Mouse (Mus musculus): ENCODE measurements around the gene Crat. TPM values are rescaled to one million over a fixed set of nuclear protein-coding genes. Genes with fewer than 3 reads are reported as not detected.

Gene Crat
- polyA plus RNA-seq, 1 experiment = 560 TPM

GRCm38 (mm10) chr2:30380564-30381376 is 34.8 kb downstream of the Crat start:
- Histone ChIP-seq H3K4me1 (ENCODE audit: control insufficient read depth, insufficient read depth, insufficient read length, low read length) (peaks cover 13% of the 10 kb centered on the region), H3K4me3 (ENCODE audit: insufficient read depth, low read depth, low read length) (no peak overlapping the region), H3K27ac (replicated peaks; ENCODE audit: low read depth, low read length) (peak overlapping the region; percentile 90)

- Histone ChIP-seq H3K4me3 (ENCODE audit: insufficient read depth, low read depth, low read length) (no peak overlapping the region), H3K27ac (replicated peaks; ENCODE audit: low read depth, low read length) (peak overlapping the region; percentile 90), H3K4me1 (ENCODE audit: control insufficient read depth, insufficient read depth, insufficient read length, low read length) (peaks cover 16% of the 10 kb centered on the region)
Measured at GRCm38 (mm10) chr2:30379307-30379706, 36.3 kb downstream of the Crat start.

GRCm38 (mm10) chr2:30377721-30378120 is 37.9 kb downstream of the Crat start:
- no peak overlapping the region for H3K4me3 ChIP-seq (ENCODE audit: insufficient read depth, low read depth, low read length)
- peaks cover 16% of the 10 kb centered on the region for H3K4me1 ChIP-seq (ENCODE audit: control insufficient read depth, insufficient read depth, insufficient read length, low read length)
- peak overlapping the region; percentile 77 for H3K27ac ChIP-seq (replicated peaks; ENCODE audit: low read depth, low read length)

- Histone ChIP-seq H3K27ac (replicated peaks; ENCODE audit: low read depth, low read length) (peak overlapping the region; percentile 20; the same call in 1 of the 2 replicates), H3K4me3 (ENCODE audit: insufficient read depth, low read depth, low read length) (no peak overlapping the region), H3K4me1 (ENCODE audit: control insufficient read depth, insufficient read depth, insufficient read length, low read length) (peaks cover 11% of the 10 kb centered on the region)
Measured at GRCm38 (mm10) chr2:30375893-30376292, 39.7 kb downstream of the Crat start.

- Histone ChIP-seq H3K27ac (replicated peaks; ENCODE audit: low read depth, low read length) (no peak overlapping the region), H3K4me1 (ENCODE audit: control insufficient read depth, insufficient read depth, insufficient read length, low read length) (peaks cover 3% of the 10 kb centered on the region; the same call in 1 of the 2 replicates), H3K4me3 (ENCODE audit: insufficient read depth, low read depth, low read length) (no peak overlapping the region)
Measured at GRCm38 (mm10) chr2:30372726-30373125, 42.9 kb downstream of the Crat start.

GRCm38 (mm10) chr2:30371544-30371943 is 44.1 kb downstream of the Crat start:
- no peak overlapping the region for H3K27ac ChIP-seq (replicated peaks; ENCODE audit: low read depth, low read length)
- peaks cover 3% of the 10 kb centered on the region; the same call in 1 of the 2 replicates for H3K4me1 ChIP-seq (ENCODE audit: control insufficient read depth, insufficient read depth, insufficient read length, low read length)
- H3K4me3 ChIP-seq (ENCODE audit: insufficient read depth, low read depth, low read length) = no peak overlapping the region

- Histone ChIP-seq H3K4me1 (ENCODE audit: control insufficient read depth, insufficient read depth, insufficient read length, low read length) (no peaks in the 10 kb centered on the region), H3K4me3 (ENCODE audit: insufficient read depth, low read depth, low read length) (0 out of 2 replicates have a peak overlapping the region, but pooled peaks have one; percentile 7), H3K27ac (replicated peaks; ENCODE audit: low read depth, low read length) (0 out of 2 replicates have a peak overlapping the region, but pooled peaks have one; percentile 5)
Measured at GRCm38 (mm10) chr2:30366203-30366602, 49.4 kb downstream of the Crat start.

- H3K4me3 ChIP-seq (ENCODE audit: insufficient read depth, low read depth, low read length) = peak overlapping the region; percentile 73
- peak overlapping the region; percentile 45 for H3K27ac ChIP-seq (replicated peaks; ENCODE audit: low read depth, low read length)
- H3K4me1 ChIP-seq (ENCODE audit: control insufficient read depth, insufficient read depth, insufficient read length, low read length) = no peaks in the 10 kb centered on the region
Measured at GRCm38 (mm10) chr2:30365281-30366069, 50.1 kb downstream of the Crat start.

GRCm38 (mm10) chr2:30363773-30364650 is 51.6 kb downstream of the Crat start, which contains the start of gene Miga2:
Gene Miga2 (plus strand): TSS chr2:30364233.
- Histone ChIP-seq H3K4me1 (ENCODE audit: control insufficient read depth, insufficient read depth, insufficient read length, low read length) (no peaks in the 10 kb centered on the region), H3K4me3 (ENCODE audit: insufficient read depth, low read depth, low read length) (peak within 1 kb of the TSS; percentile 73), H3K27ac (replicated peaks; ENCODE audit: low read depth, low read length) (peak within 1 kb of the TSS; percentile 45)

GRCm38 (mm10) chr2:30362865-30363264 is 52.7 kb downstream of the Crat start:
- Histone ChIP-seq H3K27ac (replicated peaks; ENCODE audit: low read depth, low read length) (no peak overlapping the region), H3K4me1 (ENCODE audit: control insufficient read depth, insufficient read depth, insufficient read length, low read length) (peaks cover 3% of the 10 kb centered on the region; the same call in 1 of the 2 replicates), H3K4me3 (ENCODE audit: insufficient read depth, low read depth, low read length) (no peak overlapping the region)

GRCm38 (mm10) chr2:30360626-30361025 is 55.0 kb downstream of the Crat start:
- no peak overlapping the region for H3K27ac ChIP-seq (replicated peaks; ENCODE audit: low read depth, low read length)
- peaks cover 15% of the 10 kb centered on the region for H3K4me1 ChIP-seq (ENCODE audit: control insufficient read depth, insufficient read depth, insufficient read length, low read length)

GRCm38 (mm10) chr2:30358533-30359531 is 56.8 kb downstream of the Crat start, which contains the start of gene Sh3glb2:
Gene Sh3glb2 (minus strand): TSS chr2:30359337.
- H3K4me1 ChIP-seq (ENCODE audit: control insufficient read depth, insufficient read depth, insufficient read length, low read length) = peaks cover 15% of the 10 kb centered on the region
- peak within 1 kb of the TSS; percentile 89 for H3K4me3 ChIP-seq (ENCODE audit: insufficient read depth, low read depth, low read length)
- peak within 1 kb of the TSS; percentile 63 for H3K27ac ChIP-seq (replicated peaks; ENCODE audit: low read depth, low read length)

More at GRCm38 (mm10) chr2:30360626-30361025, 55.0 kb downstream of the Crat start:
- H3K4me3 ChIP-seq (ENCODE audit: insufficient read depth, low read depth, low read length) = no peak overlapping the region
